Mouse (Mus musculus) right cerebral cortex, postnatal 10 days (tissue): ENCODE results near the gene Shbg.

Experiments
- DNase-seq, 2 experiments: peaks; one replicate each; pipeline ENCODE4 v3.0.0; 2021; ENCODE audit warnings: low spot score in 2 of 2

Shbg gene

GRCm38 (mm10) chr11:69617805-69618204 is at the start of gene Shbg:
Gene Shbg (minus strand): TSS chr11:69617905.
- DNase-seq: no peak

GRCm38 (mm10) chr11:69666665-69667005 is 48.9 kb upstream of the Shbg start:
- DNase-seq: no peak

- DNase-seq: peak; percentile 78 to 84
Observed at GRCm38 (mm10) chr11:69665961-69666664, 48.4 kb upstream of the Shbg start, which contains the start of gene Cd68. Gene Cd68 (minus strand): TSS chr11:69666153.

- DNase-seq: no peak
Observed at GRCm38 (mm10) chr11:69665457-69665960, 47.8 kb upstream of the Shbg start.

- DNase-seq: no peak
Observed at GRCm38 (mm10) chr11:69664841-69665240, 47.1 kb upstream of the Shbg start.

- no peak for DNase-seq
Observed at GRCm38 (mm10) chr11:69663795-69664194, 46.1 kb upstream of the Shbg start.

- no peak for DNase-seq
Observed at GRCm38 (mm10) chr11:69662967-69663671, 45.4 kb upstream of the Shbg start.

GRCm38 (mm10) chr11:69662213-69662966 is 44.7 kb upstream of the Shbg start, which contains the start of gene Mpdu1:
Gene Mpdu1 (minus strand): TSS chr11:69662642.
- peak; percentile 97 for DNase-seq

GRCm38 (mm10) chr11:69661221-69661881 is 43.6 kb upstream of the Shbg start:
- no peak for DNase-seq

GRCm38 (mm10) chr11:69657462-69657881 is 39.8 kb upstream of the Shbg start:
- no peak for DNase-seq

- peak; percentile 55 to 61 for DNase-seq
Observed at GRCm38 (mm10) chr11:69656617-69657461, 39.1 kb upstream of the Shbg start.

GRCm38 (mm10) chr11:69656065-69656455 is 38.4 kb upstream of the Shbg start:
- DNase-seq: no peak

- DNase-seq: peak; percentile 85 to 86
Observed at GRCm38 (mm10) chr11:69655264-69656064, 37.8 kb upstream of the Shbg start, which contains the start of gene Sox15. Gene Sox15 (plus strand): TSS chr11:69655314.

GRCm38 (mm10) chr11:69654760-69655159 is 37.1 kb upstream of the Shbg start:
- no peak for DNase-seq

GRCm38 (mm10) chr11:69653399-69653798 is 35.7 kb upstream of the Shbg start:
- no peak for DNase-seq

- DNase-seq: no peak
Observed at GRCm38 (mm10) chr11:69645860-69646259, 28.2 kb upstream of the Shbg start.

GRCm38 (mm10) chr11:69635471-69635870 is 17.8 kb upstream of the Shbg start:
- no peak for DNase-seq

GRCm38 (mm10) chr11:69633128-69633866 is 15.6 kb upstream of the Shbg start:
- DNase-seq: peak; percentile 62 to 65
